Mouse (Mus musculus) midbrain, embryonic 11.5 days (tissue): ENCODE results near the gene Trim44. TPM values are rescaled to one million over a fixed set of nuclear protein-coding genes. Genes with fewer than 3 reads are reported as not detected.

ENCODE experiments used
- ATAC-seq: fragments of 200-750 bp; cut with Nextera tagmentation; 2 replicates; pipeline ENCODE4 v1.8.0; 2017; ENCODE audit warnings: moderate TSS enrichment, moderate library complexity; ENCODE audit not compliant: low FRiP score
- DNase-seq: peaks from one replicate; pipeline ENCODE4 v3.0.0; 2015; ENCODE audit warnings: low spot score; ENCODE audit errors: missing footprints
- H3K27ac ChIP-seq: fragments of 300-500 bp; sonication (generic); 2 replicates; pipeline ENCODE4 v1.5.1; 2014; ENCODE audit warnings: low read depth, low read length
- H3K27me3 ChIP-seq: fragments of 300-500 bp; sonication (generic); 2 replicates; pipeline ENCODE4 v1.6.1; 2014; ENCODE audit warnings: mild to moderate bottlenecking, low read length, moderate library complexity, mixed read lengths; ENCODE audit not compliant: control insufficient read depth, insufficient read depth
- H3K36me3 ChIP-seq: fragments of 300-500 bp; sonication (generic); 2 replicates; pipeline ENCODE4 v1.6.1; 2014; ENCODE audit warnings: mild to moderate bottlenecking, low read length, moderate library complexity, mixed read lengths; ENCODE audit not compliant: control insufficient read depth, insufficient read depth
- H3K4me1 ChIP-seq: fragments of 300-500 bp; sonication (generic); 2 replicates; pipeline ENCODE4 v1.6.1; 2014; ENCODE audit warnings: low read length; ENCODE audit not compliant: control insufficient read depth, insufficient read depth
- H3K4me2 ChIP-seq: fragments of 300-500 bp; sonication (generic); 2 replicates; pipeline ENCODE4 v1.6.1; 2014; ENCODE audit warnings: mild to moderate bottlenecking, moderate library complexity
- H3K4me3 ChIP-seq: fragments of 300-500 bp; sonication (generic); 2 replicates; pipeline ENCODE4 v1.5.1; 2014; ENCODE audit warnings: low read depth, low read length
- H3K9ac ChIP-seq: fragments of 300-500 bp; sonication (generic); 2 replicates; pipeline ENCODE4 v1.6.1; 2014; ENCODE audit warnings: low read length
- H3K9me3 ChIP-seq: fragments of 300-500 bp; sonication (generic); 2 replicates; pipeline ENCODE4 v1.6.1; 2016; ENCODE audit warnings: low read length; ENCODE audit not compliant: control insufficient read depth
- WGBS: fragments of 180-500 bp; shearing (Covaris S2); extraction: QIAGEN DNeasy Blood & Tissue Kit; methylation state at CpG from one replicate; pipeline ENCODE4 v1.1.7; 2014; 5-methylcytosine and 5-hydroxymethylcytosine counted together
- polyA plus RNA-seq: library from polyadenylated mRNA; unstranded; fragments of >200 nt; fragmentation: Nextera tagmentation; extraction: Ambion mirVana; gene quantifications from 2 replicates; pipeline ENCODE4 v1.2.1, GENCODE M21; 2014

The Trim44 gene
- polyA plus RNA-seq, 1 experiment from 2014 or later, result 40.7 TPM

DNA sequence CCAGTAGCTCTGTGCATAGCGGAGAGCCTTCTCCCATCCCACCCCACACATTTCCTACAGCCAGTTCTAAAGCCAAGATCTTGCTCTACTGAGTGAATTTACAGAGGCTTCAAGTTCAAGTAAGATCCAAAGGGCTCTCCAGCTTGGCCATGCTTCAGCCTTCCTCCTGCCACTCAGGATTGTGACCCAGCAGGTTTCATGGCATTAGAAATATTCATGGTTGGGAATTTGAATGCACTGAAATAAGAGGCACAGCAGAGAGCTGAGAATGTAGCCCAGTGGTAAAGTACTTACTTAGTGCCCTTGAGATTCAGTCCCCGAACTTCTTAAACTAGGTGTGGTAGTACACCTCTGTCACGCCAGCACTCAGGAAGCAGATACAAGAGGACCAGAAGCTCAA is 140.7 kb downstream of the Trim44 start:
- ATAC-seq, result no peak
- no peak for DNase-seq
- Histone ChIP-seq H3K9ac (no peak overlapping the region), H3K4me3 (no peak overlapping the region), H3K36me3 (no peaks in the 10 kb centered on the region), H3K27me3 (no peaks in the 10 kb centered on the region), H3K4me2 (no peak overlapping the region), H3K9me3 (no peaks in the 10 kb centered on the region), H3K4me1 (no peaks in the 10 kb centered on the region), H3K27ac (no peak overlapping the region)
- 94% methylated on average over 3 of the region's 3 CpGs for WGBS

DNA sequence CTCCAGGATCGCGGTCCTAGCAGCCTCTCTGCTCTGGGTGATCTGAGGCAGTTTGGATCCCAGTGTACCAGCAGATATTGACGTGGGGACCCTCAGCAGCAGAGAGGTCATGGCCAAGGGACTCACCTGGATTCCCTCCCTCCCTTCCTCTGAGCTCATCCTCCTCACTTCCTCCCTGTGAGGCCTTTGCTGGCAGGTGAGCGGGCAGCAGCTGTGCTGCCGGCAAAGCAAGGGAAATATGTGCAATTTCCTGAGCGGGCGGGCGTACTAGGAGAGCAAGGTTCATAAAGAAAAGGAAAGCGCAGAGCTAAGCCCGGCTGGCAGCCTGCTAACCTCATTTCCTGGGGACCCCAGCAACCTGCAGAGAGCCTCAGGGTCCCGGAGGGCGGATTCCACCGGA is 148.5 kb downstream of the Trim44 start:
- DNase-seq, result no peak
- H3K27ac ChIP-seq, result no peak overlapping the region
- 0 out of 2 replicates have a peak overlapping the region, but pooled peaks have one; percentile 10 for H3K9ac ChIP-seq
- H3K9me3 ChIP-seq, result no peaks in the 10 kb centered on the region
- no peak overlapping the region for H3K4me3 ChIP-seq
- peaks cover 13% of the 10 kb centered on the region for H3K4me1 ChIP-seq
- no peaks in the 10 kb centered on the region for H3K36me3 ChIP-seq
- 18% methylated on average over 13 of the region's 13 CpGs for WGBS
- peak; percentile 57; the same call in 1 of the 2 replicates for ATAC-seq
- H3K27me3 ChIP-seq, result no peaks in the 10 kb centered on the region; the same call in none of the 2 replicates
- H3K4me2 ChIP-seq, result peak overlapping the region; percentile 19

DNA sequence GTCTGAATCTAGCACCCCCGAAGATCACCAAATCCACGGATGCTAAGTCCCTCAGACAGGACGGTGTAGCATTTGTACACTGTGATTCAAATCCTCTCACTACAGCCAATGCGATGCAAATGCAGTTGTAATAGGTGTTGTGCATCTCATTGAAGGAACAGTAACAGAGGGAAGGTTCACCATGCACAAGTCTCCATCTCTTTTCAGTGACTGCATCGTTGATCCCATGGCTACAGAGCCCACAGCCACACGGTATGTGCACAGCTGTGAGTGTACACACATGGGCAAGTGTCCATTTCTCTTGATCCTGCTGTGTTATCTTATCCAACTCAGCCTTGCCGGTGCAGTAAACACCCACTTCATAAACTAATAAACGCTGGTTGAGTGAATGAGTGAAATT is 148.9 kb downstream of the Trim44 start:
- ATAC-seq (peak; percentile 55; the same call in 1 of the 2 replicates), DNase-seq (peak; percentile 93)
- 28% methylated on average over 8 of the region's 8 CpGs for WGBS
- H3K27ac ChIP-seq, result no peak overlapping the region
- no peak overlapping the region; the same call in 1 of the 2 replicates for H3K9ac ChIP-seq
- no peaks in the 10 kb centered on the region; the same call in none of the 2 replicates for H3K27me3 ChIP-seq
- H3K4me1 ChIP-seq, result peaks cover 13% of the 10 kb centered on the region
- no peaks in the 10 kb centered on the region for H3K36me3 ChIP-seq
- no peak overlapping the region for H3K4me3 ChIP-seq
- H3K4me2 ChIP-seq, result no peak overlapping the region; the same call in 1 of the 2 replicates
- H3K9me3 ChIP-seq, result no peaks in the 10 kb centered on the region

DNA sequence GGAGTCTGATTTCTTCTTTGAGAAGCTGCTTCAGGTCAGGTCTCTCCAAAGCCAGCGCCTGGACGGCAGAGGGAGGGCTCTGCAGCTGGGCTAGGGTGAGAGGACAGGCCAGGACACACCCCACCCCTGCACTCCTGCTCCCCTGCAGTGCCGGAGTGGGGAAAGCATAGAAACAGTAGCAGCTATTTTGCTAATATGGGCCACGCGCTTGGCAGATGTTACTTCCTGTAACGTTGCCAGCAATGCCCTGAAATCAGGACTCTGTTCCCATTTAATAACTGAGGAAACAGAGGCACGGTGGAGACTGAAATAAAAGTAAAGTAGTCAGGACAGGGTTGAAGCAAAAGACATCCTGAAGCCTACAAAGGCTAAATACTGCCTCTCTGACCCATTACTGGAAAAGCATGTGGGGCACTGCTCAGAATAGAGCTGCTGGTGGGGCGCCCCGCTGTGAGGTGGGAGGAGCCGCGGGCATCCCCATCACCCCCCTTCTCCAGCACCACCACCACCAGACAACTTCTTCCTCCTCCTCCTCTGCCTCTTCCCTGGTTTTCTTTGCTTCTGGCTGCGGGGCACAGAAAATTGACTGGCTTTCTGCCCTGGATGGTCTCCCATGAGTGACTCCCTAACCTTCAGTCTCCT is 149.5 kb downstream of the Trim44 start:
- H3K27me3 ChIP-seq, result no peaks in the 10 kb centered on the region; the same call in none of the 2 replicates
- 5% methylated on average over 12 of the region's 12 CpGs for WGBS
- no peaks in the 10 kb centered on the region for H3K9me3 ChIP-seq
- peak; percentile 86 for DNase-seq
- no peak overlapping the region for H3K4me3 ChIP-seq
- peak; percentile 48; the same call in 1 of the 2 replicates for ATAC-seq
- no peaks in the 10 kb centered on the region for H3K36me3 ChIP-seq
- H3K4me2 ChIP-seq, result peak overlapping the region; percentile 20; the same call in 1 of the 2 replicates
- no peak overlapping the region; the same call in 1 of the 2 replicates for H3K9ac ChIP-seq
- H3K4me1 ChIP-seq, result peaks cover 13% of the 10 kb centered on the region
- no peak overlapping the region for H3K27ac ChIP-seq

DNA sequence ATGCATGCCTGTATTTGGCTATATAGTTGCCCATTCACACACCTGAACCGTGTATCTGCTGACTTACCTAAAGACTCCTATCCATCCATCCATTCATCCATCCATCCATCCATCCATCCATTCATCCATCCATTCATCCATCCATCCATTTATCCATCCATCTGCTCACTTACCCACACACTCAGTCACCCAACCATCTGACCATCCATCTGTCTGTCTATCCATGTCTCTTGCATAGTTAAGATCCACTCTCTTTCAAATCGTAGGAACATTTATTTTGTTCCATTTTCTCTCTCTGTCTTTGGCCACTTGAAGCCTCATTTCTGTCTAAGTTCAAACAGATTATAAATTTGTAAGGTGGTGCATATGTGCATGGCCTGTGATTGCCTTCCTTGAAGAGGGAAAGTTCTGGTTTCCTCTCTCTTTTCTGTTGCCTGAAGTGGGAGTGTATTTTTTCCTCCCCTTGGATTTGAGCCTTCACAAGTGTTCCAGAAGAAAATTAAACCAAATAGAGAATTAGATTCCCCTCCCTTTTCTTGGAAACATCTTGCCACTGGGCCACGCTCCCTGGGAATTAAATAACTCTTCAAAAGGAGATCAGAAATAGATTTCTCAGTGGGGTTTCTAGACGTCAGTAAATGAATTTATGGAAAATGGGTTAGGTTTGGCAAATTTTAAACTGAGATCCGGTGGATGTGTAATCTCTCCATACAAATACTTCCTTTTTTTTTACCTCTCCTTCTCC is 150.9 kb downstream of the Trim44 start:
- WGBS, result 73% methylated on average over 5 of the region's 5 CpGs
- no peaks in the 10 kb centered on the region for H3K9me3 ChIP-seq
- H3K9ac ChIP-seq, result no peak overlapping the region
- no peak overlapping the region for H3K4me3 ChIP-seq
- no peak overlapping the region for H3K4me2 ChIP-seq
- no peak overlapping the region for H3K27ac ChIP-seq
- no peaks in the 10 kb centered on the region; the same call in none of the 2 replicates for H3K27me3 ChIP-seq
- no peaks in the 10 kb centered on the region for H3K36me3 ChIP-seq
- DNase-seq, result no peak
- peaks cover 13% of the 10 kb centered on the region for H3K4me1 ChIP-seq
- ATAC-seq, result no peak

DNA sequence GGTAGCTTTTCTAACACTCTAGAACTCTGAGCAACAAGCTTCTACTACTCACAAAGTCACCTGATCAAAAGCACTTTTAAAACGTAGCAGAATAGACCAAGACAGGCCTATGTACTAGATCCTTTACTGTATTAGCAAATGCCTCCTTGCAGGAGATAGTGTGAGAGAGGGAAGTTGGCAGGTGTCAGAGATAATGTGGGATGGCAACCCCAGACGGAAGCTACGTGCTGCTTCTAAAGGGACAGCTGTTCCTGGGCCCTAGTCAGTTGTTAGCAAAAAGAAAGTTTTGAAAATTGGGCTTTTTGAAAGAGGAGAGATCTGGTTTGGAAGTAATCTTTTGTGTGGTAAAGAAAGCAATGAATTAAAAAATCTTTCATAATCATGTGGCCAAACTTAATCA is 151.5 kb downstream of the Trim44 start:
- no peak overlapping the region for H3K4me2 ChIP-seq
- H3K4me3 ChIP-seq, result no peak overlapping the region
- H3K27me3 ChIP-seq, result no peaks in the 10 kb centered on the region; the same call in none of the 2 replicates
- no peaks in the 10 kb centered on the region for H3K9me3 ChIP-seq
- no peak overlapping the region for H3K9ac ChIP-seq
- peaks cover 13% of the 10 kb centered on the region for H3K4me1 ChIP-seq
- no peak overlapping the region for H3K27ac ChIP-seq
- WGBS, result 80% methylated on average over 3 of the region's 3 CpGs
- ATAC-seq, result no peak
- DNase-seq, result no peak
- H3K36me3 ChIP-seq, result no peaks in the 10 kb centered on the region

DNA sequence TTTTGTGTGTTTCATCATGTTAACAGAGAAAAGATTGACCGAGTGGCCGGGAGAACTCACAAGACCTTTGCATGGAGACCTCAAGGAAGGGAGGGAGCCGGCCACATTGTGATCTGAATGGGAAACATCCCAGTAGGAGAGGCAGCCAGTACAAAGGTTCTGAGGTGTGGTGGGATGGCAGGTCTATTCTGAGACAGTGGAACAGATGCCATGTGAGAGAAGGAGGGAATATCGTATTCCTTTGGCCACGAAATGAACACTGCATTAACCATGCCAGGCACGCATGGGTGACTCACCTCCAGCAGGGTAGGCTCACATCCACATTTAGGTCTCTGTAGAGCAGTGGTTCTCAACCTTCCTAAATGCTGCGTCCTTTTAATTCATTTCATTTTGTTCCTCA is 154.4 kb downstream of the Trim44 start:
- no peak overlapping the region for H3K4me3 ChIP-seq
- H3K9ac ChIP-seq, result no peak overlapping the region
- no peak for ATAC-seq
- H3K9me3 ChIP-seq, result no peaks in the 10 kb centered on the region
- H3K27me3 ChIP-seq, result no peaks in the 10 kb centered on the region; the same call in 1 of the 2 replicates
- H3K4me2 ChIP-seq, result no peak overlapping the region
- H3K27ac ChIP-seq, result no peak overlapping the region
- no peak for DNase-seq
- 88% methylated on average over 7 of the region's 7 CpGs for WGBS
- H3K4me1 ChIP-seq, result peaks cover 4% of the 10 kb centered on the region; the same call in 1 of the 2 replicates
- H3K36me3 ChIP-seq, result no peaks in the 10 kb centered on the region

DNA sequence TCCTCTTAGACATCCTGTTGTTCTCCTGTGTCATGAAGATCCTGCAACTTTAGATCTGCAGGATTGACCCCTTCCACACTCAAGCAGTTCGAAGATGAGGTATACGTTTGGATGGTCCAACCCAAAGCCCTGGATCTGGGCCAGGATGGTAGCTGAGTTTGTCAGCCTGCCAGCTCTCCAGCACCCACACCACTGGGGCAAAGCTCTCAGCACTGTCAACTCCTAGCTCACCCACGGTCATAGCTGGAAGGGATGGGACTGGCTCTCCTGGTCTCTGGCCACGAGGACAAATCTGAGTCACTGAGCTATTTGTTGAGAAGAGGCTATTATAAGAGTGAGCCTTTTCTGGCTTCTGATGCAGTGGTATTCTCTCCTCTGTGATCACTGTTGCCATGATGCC is 155.0 kb downstream of the Trim44 start:
- Histone ChIP-seq H3K27ac (no peak overlapping the region), H3K27me3 (no peaks in the 10 kb centered on the region), H3K4me1 (no peaks in the 10 kb centered on the region; the same call in 1 of the 2 replicates), H3K4me3 (no peak overlapping the region), H3K36me3 (no peaks in the 10 kb centered on the region), H3K9ac (no peak overlapping the region), H3K4me2 (no peak overlapping the region), H3K9me3 (no peaks in the 10 kb centered on the region)
- 88% methylated on average over 4 of the region's 4 CpGs for WGBS
- DNase-seq (no peak), ATAC-seq (no peak)
